Mouse (Mus musculus): Measurements from ENCODE around the gene Nol9. TPM values are rescaled to one million over a fixed set of nuclear protein-coding genes. Genes with fewer than 3 reads are reported as not detected.
A peak's percentile ranks its signal among the peaks of the same experiment; 100 is the strongest.

The Nol9 gene
- polyA plus RNA-seq, 1 experiment, result 29.2 TPM

DNA sequence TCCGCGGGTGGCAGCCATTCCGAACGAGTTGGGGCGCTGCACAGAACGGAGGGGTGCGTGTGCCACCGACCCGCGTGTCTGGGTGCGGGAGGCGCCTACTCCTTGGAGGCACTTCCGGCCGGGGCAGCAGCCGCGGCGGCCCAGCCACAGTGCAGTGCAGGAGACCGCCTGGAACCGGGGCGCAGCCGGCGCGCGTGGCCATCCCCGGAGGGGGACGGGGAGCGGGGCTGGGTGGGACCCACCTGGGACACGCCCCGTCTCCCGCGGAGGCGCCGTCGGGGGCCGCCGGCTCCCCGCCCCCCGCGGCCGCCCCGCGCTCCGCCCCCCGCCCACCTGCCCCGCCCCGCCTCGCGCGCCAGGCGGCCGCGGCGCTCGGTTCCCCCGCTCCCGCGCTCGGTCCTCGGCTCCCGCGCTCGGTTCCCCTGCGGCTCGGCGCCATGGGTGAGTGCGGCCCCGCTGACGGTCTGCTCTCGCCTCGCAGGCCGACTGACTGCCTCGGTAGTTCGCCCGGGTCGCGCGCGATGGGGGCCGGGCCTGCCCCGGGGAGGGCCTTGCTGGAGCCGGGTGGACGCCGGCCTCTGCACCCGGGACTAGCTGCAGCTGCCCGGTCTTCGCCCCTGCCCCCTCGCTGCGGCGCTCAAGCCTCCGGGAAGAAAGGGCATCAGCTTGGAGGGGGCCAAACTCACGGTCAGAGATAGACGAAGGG is 47.5 kb downstream of the Nol9 start:
- Histone ChIP-seq H3K4me3 (ENCODE audit: insufficient read depth, low read length) (peak overlapping the region; percentile 76), H3K4me1 (ENCODE audit: control insufficient read depth, insufficient read depth, low read length) (no peaks in the 10 kb centered on the region; the same call in none of the 2 replicates), H3K27ac (ENCODE audit: insufficient read depth, low read length) (no peak overlapping the region)
- TF ChIP-seq POLR2A (IDR thresholded peaks at IDR 0.05; ENCODE audit: low read depth, low read length) (peak; percentile 72), CTCF (IDR thresholded peaks at IDR 0.05; ENCODE audit: borderline replicate concordance, insufficient read depth, low read length) (no peak)

DNA sequence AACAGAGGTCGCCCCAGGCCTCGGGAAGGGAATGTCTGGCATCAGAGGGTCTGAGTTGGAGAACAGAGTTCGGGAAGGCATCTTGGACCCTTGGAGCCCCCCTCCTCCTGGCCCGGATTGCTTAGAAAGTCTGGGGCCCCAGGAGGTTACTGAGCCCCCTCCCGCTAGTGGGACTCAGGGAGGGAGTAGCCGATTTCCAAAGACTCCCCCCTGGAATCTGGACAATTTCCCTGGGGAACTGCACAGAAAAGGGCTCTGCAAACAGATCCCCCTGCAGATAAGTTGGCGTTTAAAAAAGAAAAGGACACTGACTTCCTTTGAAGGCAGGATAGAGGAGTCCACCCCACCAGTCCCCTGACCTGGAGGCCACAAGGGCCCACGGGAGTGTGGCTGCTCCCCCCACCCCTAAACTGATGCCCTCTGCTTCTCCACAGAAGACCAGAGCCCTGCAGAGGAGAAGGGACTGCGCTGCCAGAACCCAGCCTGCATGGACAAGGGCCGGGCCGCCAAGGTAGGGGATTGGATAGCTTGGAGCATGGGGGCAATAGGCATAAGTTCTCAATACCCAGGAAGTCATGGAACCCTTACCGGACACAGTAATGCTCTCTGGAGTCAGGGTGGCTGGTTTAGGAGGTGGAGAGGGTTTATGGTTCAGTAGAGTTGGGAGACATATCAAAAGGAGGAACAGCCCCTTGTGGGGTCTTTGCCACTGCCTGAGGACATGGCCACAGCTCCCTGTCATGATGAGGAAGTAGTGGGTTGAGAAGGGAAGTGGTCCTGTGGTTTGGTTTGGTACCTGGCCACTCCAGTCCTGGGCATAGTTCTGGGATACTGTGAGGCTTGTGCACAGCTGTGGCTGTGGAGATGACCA is 48.3 kb downstream of the Nol9 start:
- Histone ChIP-seq H3K27ac (ENCODE audit: insufficient read depth, low read length) (no peak overlapping the region), H3K4me3 (ENCODE audit: insufficient read depth, low read length) (peak overlapping the region; percentile 76), H3K4me1 (ENCODE audit: control insufficient read depth, insufficient read depth, low read length) (no peaks in the 10 kb centered on the region; the same call in none of the 2 replicates)
- TF ChIP-seq CTCF (IDR thresholded peaks at IDR 0.05; ENCODE audit: borderline replicate concordance, insufficient read depth, low read length), result no peak
- TF ChIP-seq POLR2A (IDR thresholded peaks at IDR 0.05; ENCODE audit: low read depth, low read length), result no peak

DNA sequence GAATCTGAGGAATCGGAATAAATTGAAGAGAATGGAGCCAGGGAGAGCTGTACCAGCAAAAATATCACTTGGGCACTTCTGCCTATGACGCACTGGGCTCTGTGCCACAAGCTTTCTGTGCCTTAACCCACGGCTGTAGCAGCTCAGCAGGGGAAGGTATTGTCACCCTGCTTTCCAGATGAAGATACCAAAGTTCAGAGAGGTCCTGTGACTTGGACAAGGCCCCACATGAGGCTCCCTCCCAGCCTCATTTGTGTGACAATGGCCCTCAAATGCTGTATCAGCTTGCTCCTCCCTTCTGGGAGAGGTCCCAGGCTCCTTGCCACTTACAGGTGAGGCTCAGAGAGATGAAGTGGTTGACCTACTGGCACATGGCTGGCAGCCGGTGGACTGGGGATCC is 49.0 kb downstream of the Nol9 start:
- no peak overlapping the region for H3K4me3 ChIP-seq (ENCODE audit: insufficient read depth, low read length)
- TF ChIP-seq POLR2A (IDR thresholded peaks at IDR 0.05; ENCODE audit: low read depth, low read length) (no peak), CTCF (IDR thresholded peaks at IDR 0.05; ENCODE audit: borderline replicate concordance, insufficient read depth, low read length) (no peak)
- H3K27ac ChIP-seq (ENCODE audit: insufficient read depth, low read length), result no peak overlapping the region
- H3K4me1 ChIP-seq (ENCODE audit: control insufficient read depth, insufficient read depth, low read length), result no peaks in the 10 kb centered on the region; the same call in none of the 2 replicates

DNA sequence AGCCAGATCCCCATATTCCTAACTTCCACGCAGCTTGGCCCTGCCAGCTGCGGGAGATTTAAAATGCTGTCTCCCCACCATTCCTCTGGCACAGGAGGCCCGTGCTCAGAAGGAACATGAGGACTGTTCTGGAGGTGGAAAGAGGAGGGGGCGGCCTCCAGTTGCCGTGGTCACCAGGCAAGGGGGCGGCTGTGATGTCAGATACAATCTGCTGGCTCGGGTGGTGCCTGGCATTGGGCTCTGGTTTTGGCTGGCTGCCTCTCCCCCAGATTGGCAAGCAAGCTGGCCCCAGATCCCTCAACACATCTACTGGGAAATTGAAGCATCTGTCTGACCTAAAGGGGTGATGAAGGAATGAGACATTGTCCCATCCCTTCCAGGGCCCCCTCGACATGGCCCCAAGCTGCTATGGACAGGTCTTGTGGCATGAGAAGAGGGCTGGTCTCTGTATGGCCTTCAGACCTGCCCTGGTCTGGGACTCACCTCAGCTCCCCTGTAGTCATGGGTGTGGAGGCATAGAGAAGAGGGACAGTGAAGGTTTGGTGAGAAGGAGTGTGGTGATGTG is 49.5 kb downstream of the Nol9 start:
- TF ChIP-seq CTCF (IDR thresholded peaks at IDR 0.05; ENCODE audit: borderline replicate concordance, insufficient read depth, low read length) (no peak), POLR2A (IDR thresholded peaks at IDR 0.05; ENCODE audit: low read depth, low read length) (no peak)
- no peak overlapping the region for H3K27ac ChIP-seq (ENCODE audit: insufficient read depth, low read length)
- H3K4me3 ChIP-seq (ENCODE audit: insufficient read depth, low read length), result no peak overlapping the region
- H3K4me1 ChIP-seq (ENCODE audit: control insufficient read depth, insufficient read depth, low read length), result no peaks in the 10 kb centered on the region; the same call in none of the 2 replicates

DNA sequence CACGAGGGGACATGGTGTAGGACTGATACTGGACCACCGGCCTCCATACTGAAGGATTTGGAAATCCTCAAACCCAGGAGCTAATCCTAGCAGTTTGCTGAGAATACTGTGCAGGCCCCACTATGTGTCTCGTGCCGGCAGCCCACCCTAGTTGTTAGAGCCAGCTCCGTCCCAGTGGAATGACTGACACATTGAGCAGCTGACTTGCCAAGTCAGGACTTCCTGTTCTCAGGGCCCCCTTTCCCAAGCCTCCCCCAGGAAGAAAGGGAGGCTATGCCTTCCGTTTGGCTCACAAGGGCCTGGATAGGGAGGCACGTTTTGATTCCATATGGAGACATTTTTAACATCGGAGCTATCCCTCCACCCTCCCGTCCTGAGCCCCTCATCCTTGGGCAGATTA is 51.1 kb downstream of the Nol9 start:
- no peak overlapping the region for H3K27ac ChIP-seq (ENCODE audit: insufficient read depth, low read length)
- H3K4me3 ChIP-seq (ENCODE audit: insufficient read depth, low read length), result no peak overlapping the region
- no peaks in the 10 kb centered on the region; the same call in 1 of the 2 replicates for H3K4me1 ChIP-seq (ENCODE audit: control insufficient read depth, insufficient read depth, low read length)
- TF ChIP-seq POLR2A (IDR thresholded peaks at IDR 0.05; ENCODE audit: low read depth, low read length) (no peak), CTCF (IDR thresholded peaks at IDR 0.05; ENCODE audit: borderline replicate concordance, insufficient read depth, low read length) (no peak)

GRCm38 (mm10) chr4:152092751-152093293 is 53.7 kb downstream of the Nol9 start:
- Histone ChIP-seq H3K4me3 (ENCODE audit: insufficient read depth, low read length) (no peak overlapping the region), H3K27ac (ENCODE audit: insufficient read depth, low read length) (no peak overlapping the region)
- no peak for TF ChIP-seq POLR2A (IDR thresholded peaks at IDR 0.05; ENCODE audit: low read depth, low read length)
- no peak for TF ChIP-seq CTCF (IDR thresholded peaks at IDR 0.05; ENCODE audit: borderline replicate concordance, insufficient read depth, low read length)

GRCm38 (mm10) chr4:152094233-152094632 is 55.1 kb downstream of the Nol9 start:
- Histone ChIP-seq H3K4me1 (ENCODE audit: control insufficient read depth, insufficient read depth, low read length) (no peaks in the 10 kb centered on the region), H3K4me3 (ENCODE audit: insufficient read depth, low read length) (no peak overlapping the region), H3K27ac (ENCODE audit: insufficient read depth, low read length) (no peak overlapping the region)
- TF ChIP-seq POLR2A (IDR thresholded peaks at IDR 0.05; ENCODE audit: low read depth, low read length) (no peak), CTCF (IDR thresholded peaks at IDR 0.05; ENCODE audit: borderline replicate concordance, insufficient read depth, low read length) (no peak)

More at GRCm38 (mm10) chr4:152092751-152093293, 53.7 kb downstream of the Nol9 start:
- H3K4me1 ChIP-seq (ENCODE audit: control insufficient read depth, insufficient read depth, low read length), result no peaks in the 10 kb centered on the region; the same call in 1 of the 2 replicates

GRCm38 (mm10) chr4:152095937-152096910 is 57.1 kb downstream of the Nol9 start:
- no peak overlapping the region for H3K4me3 ChIP-seq (ENCODE audit: insufficient read depth, low read length)
- no peaks in the 10 kb centered on the region for H3K4me1 ChIP-seq (ENCODE audit: control insufficient read depth, insufficient read depth, low read length)
- TF ChIP-seq POLR2A (IDR thresholded peaks at IDR 0.05; ENCODE audit: low read depth, low read length), result no peak
- peak; percentile 73 for TF ChIP-seq CTCF (IDR thresholded peaks at IDR 0.05; ENCODE audit: borderline replicate concordance, insufficient read depth, low read length)
- no peak overlapping the region for H3K27ac ChIP-seq (ENCODE audit: insufficient read depth, low read length)

Measured in embryonic fibroblast, embryonic 13.5 days (primary cell).